Mouse (Mus musculus) limb, embryonic 10.5 days (tissue): Measurements from ENCODE around the gene Irf2. TPM values are rescaled to one million over a fixed set of nuclear protein-coding genes. Genes with fewer than 3 reads are reported as not detected.

Source experiments
- DNase-seq: peaks from one replicate; pipeline ENCODE4 v3.0.0-alpha.2; 2017; ENCODE audit warnings: low spot score
- H3K27ac ChIP-seq: fragments of 300-500 bp; sonication (generic); 2 replicates; pipeline ENCODE4 v1.5.1; 2016; ENCODE audit warnings: mild to moderate bottlenecking
- H3K27me3 ChIP-seq: fragments of 300-500 bp; sonication (generic); 2 replicates; pipeline ENCODE4 v1.6.1; 2016; ENCODE audit warnings: low read depth, mild to moderate bottlenecking; ENCODE audit not compliant: poor library complexity, severe bottlenecking
- H3K36me3 ChIP-seq: fragments of 300-500 bp; sonication (generic); 2 replicates; pipeline ENCODE4 v1.6.1; 2016; ENCODE audit warnings: mild to moderate bottlenecking, moderate library complexity
- H3K4me1 ChIP-seq: fragments of 300-500 bp; sonication (generic); 2 replicates; pipeline ENCODE4 v1.6.1; 2016
- H3K4me3 ChIP-seq: fragments of 300-500 bp; sonication (generic); 2 replicates; pipeline ENCODE4 v1.5.1; 2016; ENCODE audit warnings: mild to moderate bottlenecking, moderate library complexity
- H3K9me3 ChIP-seq: fragments of 300-500 bp; sonication (generic); replicated peaks from 2 replicates; pipeline ENCODE4 v1.6.1; 2016; ENCODE audit warnings: mild to moderate bottlenecking
- WGBS: fragments of 180-500 bp; shearing (Covaris S2); methylation state at CpG from one replicate; pipeline ENCODE4 v1.1.7; 2016; 5-methylcytosine and 5-hydroxymethylcytosine counted together
- polyA plus RNA-seq: library from polyadenylated mRNA; unstranded; fragments of >200 nt; fragmentation: Nextera tagmentation; extraction: Ambion mirVana; gene quantifications from 2 replicates; pipeline ENCODE4 v1.2.1, GENCODE M21; 2016

Gene Irf2
- polyA plus RNA-seq, 1 experiment from 2014 or later = 8.1 TPM

GRCm38 (mm10) chr8:46844974-46845774 lies 105.6 kb downstream of the Irf2 start:
- Histone ChIP-seq H3K9me3 (no peaks in the 10 kb centered on the region), H3K27ac (peak overlapping the region; percentile 30; the same call in 1 of the 2 replicates), H3K27me3 (no peaks in the 10 kb centered on the region), H3K4me3 (no peak overlapping the region), H3K36me3 (peaks cover 32% of the 10 kb centered on the region), H3K4me1 (peaks cover 16% of the 10 kb centered on the region)
- no peak for DNase-seq
- WGBS = 83% methylated on average over 7 of the region's 7 CpGs

GRCm38 (mm10) chr8:46845891-46846290 lies 106.4 kb downstream of the Irf2 start:
- Histone ChIP-seq H3K4me3 (no peak overlapping the region), H3K9me3 (no peaks in the 10 kb centered on the region), H3K27me3 (no peaks in the 10 kb centered on the region), H3K4me1 (peaks cover 19% of the 10 kb centered on the region), H3K36me3 (peaks cover 25% of the 10 kb centered on the region), H3K27ac (peak overlapping the region; percentile 30; the same call in 1 of the 2 replicates)
- WGBS = 76% methylated on average over 9 of the region's 9 CpGs
- DNase-seq = no peak

- H3K9me3 ChIP-seq = no peaks in the 10 kb centered on the region
- peaks cover 25% of the 10 kb centered on the region for H3K36me3 ChIP-seq
- H3K27me3 ChIP-seq = no peaks in the 10 kb centered on the region
- H3K4me3 ChIP-seq = no peak overlapping the region
- H3K4me1 ChIP-seq = peaks cover 19% of the 10 kb centered on the region
- DNase-seq = no peak
- WGBS = 95% methylated on average over 5 of the region's 5 CpGs
- H3K27ac ChIP-seq = no peak overlapping the region
Measured at GRCm38 (mm10) chr8:46846893-46847292, 107.4 kb downstream of the Irf2 start.

DNA sequence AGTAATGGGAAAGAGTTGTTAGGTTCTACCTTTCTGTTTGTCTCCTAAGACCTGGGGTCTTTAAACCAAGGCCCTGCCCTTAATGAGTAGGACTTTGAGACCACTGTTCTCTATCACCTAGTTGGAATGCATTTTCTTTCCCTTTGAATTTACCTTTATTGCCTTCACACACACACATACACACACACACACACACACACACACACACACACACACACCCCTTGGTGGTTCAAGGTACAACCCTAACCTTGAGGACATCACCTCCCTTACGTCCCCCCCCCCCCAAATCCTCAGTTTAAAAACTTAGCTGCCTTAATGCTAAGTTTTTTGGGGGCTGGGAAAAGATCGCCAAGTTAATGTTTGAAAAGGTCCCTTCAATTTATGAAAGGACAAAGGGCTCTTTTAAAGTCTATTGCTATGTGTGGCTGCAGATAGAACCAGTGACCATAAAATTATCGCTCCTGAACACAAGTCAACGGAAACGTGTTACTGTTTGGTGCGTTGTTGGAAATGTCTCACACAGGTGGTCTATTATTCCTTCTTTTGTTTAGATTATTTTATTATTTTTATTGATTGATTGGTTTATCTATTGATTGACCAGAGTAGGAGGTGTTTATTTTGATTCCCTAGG lies 108.6 kb downstream of the Irf2 start:
- no peaks in the 10 kb centered on the region for H3K27me3 ChIP-seq
- peaks cover 22% of the 10 kb centered on the region for H3K4me1 ChIP-seq
- DNase-seq = no peak
- no peak overlapping the region for H3K4me3 ChIP-seq
- no peaks in the 10 kb centered on the region for H3K9me3 ChIP-seq
- H3K27ac ChIP-seq = peak overlapping the region; percentile 46; the same call in 1 of the 2 replicates
- 92% methylated on average over 6 of the region's 6 CpGs for WGBS
- peaks cover 25% of the 10 kb centered on the region for H3K36me3 ChIP-seq

DNA sequence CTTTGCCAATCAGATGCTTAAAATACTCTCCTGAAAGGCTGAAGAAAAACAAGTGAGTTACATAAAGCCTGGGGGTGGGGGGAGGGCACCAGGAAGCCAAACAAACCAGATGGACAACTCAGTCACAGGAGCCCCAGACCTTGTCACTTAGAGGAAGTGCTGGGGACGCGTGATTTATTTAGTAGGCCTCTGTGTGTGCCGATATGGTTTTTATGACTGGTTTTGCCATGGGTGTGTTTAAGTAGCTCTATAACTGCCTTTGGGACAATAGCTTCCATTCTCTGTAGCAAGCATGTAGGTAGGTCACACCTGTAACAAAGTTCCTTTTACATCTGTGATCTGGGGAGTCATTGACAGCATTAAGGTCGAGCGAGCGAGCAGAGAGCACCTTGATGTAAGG lies 109.4 kb downstream of the Irf2 start:
- Histone ChIP-seq H3K4me1 (peaks cover 22% of the 10 kb centered on the region), H3K4me3 (no peak overlapping the region), H3K9me3 (no peaks in the 10 kb centered on the region), H3K36me3 (peaks cover 25% of the 10 kb centered on the region), H3K27me3 (no peaks in the 10 kb centered on the region), H3K27ac (peak overlapping the region; percentile 46; the same call in 1 of the 2 replicates)
- WGBS = 64% methylated on average over 6 of the region's 6 CpGs
- DNase-seq = peak; percentile 34

- WGBS = 42% methylated on average over 2 of the region's 2 CpGs
Measured at GRCm38 (mm10) chr8:46849458-46849857, 109.9 kb downstream of the Irf2 start.

DNA sequence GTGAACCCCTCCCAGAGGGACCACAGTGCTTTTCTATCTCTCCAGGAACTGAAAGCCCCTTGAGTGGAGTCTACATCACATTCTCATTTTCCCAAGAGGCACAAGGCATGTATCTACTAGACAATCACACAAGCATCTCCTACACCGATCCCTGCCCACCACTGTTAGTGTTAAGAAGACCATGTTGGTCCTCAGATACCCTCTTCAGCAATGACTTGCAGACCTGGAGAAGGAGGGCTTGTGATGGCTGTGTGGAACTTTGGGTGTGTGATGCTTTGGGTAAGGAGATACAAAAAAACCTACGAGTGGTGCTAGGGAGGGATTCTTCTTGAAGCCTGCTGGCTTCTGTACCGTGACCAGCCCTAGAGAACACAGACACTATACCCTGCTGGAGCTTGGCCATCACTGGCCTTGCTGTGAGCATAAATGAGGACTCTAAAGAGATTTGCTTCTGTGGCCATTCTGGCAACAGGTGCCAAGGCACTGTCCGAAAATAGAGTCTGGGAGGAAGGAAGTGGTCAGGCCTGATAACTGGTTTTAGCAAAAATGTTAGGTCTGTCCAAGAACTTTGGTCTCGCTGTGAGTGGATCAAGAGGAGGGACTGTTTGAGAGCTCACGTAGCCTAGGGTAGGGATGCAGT lies 110.8 kb downstream of the Irf2 start:
- peaks cover 23% of the 10 kb centered on the region for H3K36me3 ChIP-seq
- no peak for DNase-seq
- peak overlapping the region; percentile 36; the same call in 1 of the 2 replicates for H3K27ac ChIP-seq
- no peaks in the 10 kb centered on the region for H3K9me3 ChIP-seq
- WGBS = 88% methylated on average over 6 of the region's 6 CpGs
- no peak overlapping the region for H3K4me3 ChIP-seq
- peaks cover 22% of the 10 kb centered on the region for H3K4me1 ChIP-seq
- no peaks in the 10 kb centered on the region for H3K27me3 ChIP-seq

More at GRCm38 (mm10) chr8:46849458-46849857, 109.9 kb downstream of the Irf2 start:
- Histone ChIP-seq H3K4me1 (peaks cover 22% of the 10 kb centered on the region), H3K36me3 (peaks cover 25% of the 10 kb centered on the region), H3K27ac (no peak overlapping the region; the same call in 1 of the 2 replicates), H3K4me3 (no peak overlapping the region), H3K9me3 (no peaks in the 10 kb centered on the region), H3K27me3 (no peaks in the 10 kb centered on the region)
- no peak for DNase-seq

GRCm38 (mm10) chr8:46851560-46851959 lies 112.0 kb downstream of the Irf2 start:
- H3K9me3 ChIP-seq = no peaks in the 10 kb centered on the region
- no peak overlapping the region for H3K4me3 ChIP-seq
- no peaks in the 10 kb centered on the region for H3K27me3 ChIP-seq
- WGBS = 59% methylated on average over 4 of the region's 4 CpGs
- peaks cover 22% of the 10 kb centered on the region for H3K4me1 ChIP-seq
- H3K27ac ChIP-seq = no peak overlapping the region
- DNase-seq = no peak
- H3K36me3 ChIP-seq = peaks cover 11% of the 10 kb centered on the region

- H3K9me3 ChIP-seq = no peaks in the 10 kb centered on the region
- H3K27ac ChIP-seq = no peak overlapping the region
- WGBS = 89% methylated on average over 11 of the region's 11 CpGs
- H3K27me3 ChIP-seq = no peaks in the 10 kb centered on the region
- no peak for DNase-seq
- H3K36me3 ChIP-seq = peaks cover 7% of the 10 kb centered on the region
- no peak overlapping the region for H3K4me3 ChIP-seq
- peaks cover 22% of the 10 kb centered on the region for H3K4me1 ChIP-seq
Measured at GRCm38 (mm10) chr8:46852377-46852776, 112.8 kb downstream of the Irf2 start.

DNA sequence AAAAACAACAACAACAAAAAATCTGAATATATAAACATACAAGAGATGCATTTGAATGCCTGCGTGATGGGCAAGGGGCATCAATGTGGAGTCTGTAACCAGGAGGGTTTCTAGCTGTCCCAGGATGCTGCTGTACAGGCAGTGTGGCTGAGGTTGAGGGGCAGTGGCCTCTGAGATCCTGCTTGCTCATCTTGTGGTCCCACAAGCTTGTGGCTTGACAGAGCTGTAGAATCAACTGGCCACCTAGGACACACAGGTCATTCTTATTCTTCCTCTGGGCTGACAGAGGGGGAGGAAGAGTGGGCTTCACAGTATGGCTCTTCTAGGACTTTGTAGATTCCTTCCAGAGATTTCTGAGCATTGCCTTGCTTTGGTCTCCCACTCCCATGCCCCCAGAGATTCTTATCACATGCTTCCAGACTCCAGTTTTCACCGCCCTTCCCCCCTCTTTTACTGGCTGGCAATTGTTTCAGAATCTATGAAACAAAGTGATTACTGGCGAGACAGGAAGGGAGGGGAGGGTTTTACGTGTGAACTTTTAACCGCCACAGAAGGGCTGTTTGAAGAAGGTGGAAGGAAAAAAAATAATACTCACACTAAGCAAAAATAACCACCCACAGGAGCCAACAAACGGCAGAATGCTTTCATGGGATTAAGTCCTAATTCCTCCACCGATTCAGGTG lies 119.8 kb downstream of the Irf2 start:
- 55% methylated on average over 7 of the region's 7 CpGs for WGBS
- Histone ChIP-seq H3K4me1 (peaks cover 15% of the 10 kb centered on the region), H3K9me3 (no peaks in the 10 kb centered on the region), H3K4me3 (no peak overlapping the region), H3K36me3 (no peaks in the 10 kb centered on the region), H3K27me3 (no peaks in the 10 kb centered on the region), H3K27ac (peak overlapping the region; percentile 74)
- no peak for DNase-seq

DNA sequence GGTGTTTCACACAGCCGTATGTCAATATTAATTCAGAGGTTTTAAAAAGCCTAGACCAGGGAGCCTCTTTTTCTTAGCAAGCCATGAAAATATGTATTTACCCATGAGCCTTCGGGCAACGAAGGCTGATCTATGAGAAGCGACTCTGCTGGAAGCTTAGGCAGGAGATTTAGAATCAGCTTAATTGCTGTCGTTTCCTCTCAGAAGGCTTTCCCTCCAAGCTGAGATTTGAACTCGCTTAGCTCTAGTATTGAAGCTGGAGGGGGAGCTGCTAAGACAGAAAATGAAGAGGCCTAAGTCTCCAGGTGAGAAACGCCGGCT lies 120.3 kb downstream of the Irf2 start:
- DNase-seq = no peak
- Histone ChIP-seq H3K4me3 (no peak overlapping the region), H3K36me3 (no peaks in the 10 kb centered on the region), H3K27ac (no peak overlapping the region), H3K9me3 (no peaks in the 10 kb centered on the region), H3K27me3 (no peaks in the 10 kb centered on the region), H3K4me1 (peaks cover 15% of the 10 kb centered on the region)
- WGBS = 79% methylated on average over 8 of the region's 8 CpGs

- no peaks in the 10 kb centered on the region for H3K27me3 ChIP-seq
- H3K36me3 ChIP-seq = no peaks in the 10 kb centered on the region
- 89% methylated on average over 5 of the region's 5 CpGs for WGBS
- H3K4me3 ChIP-seq = no peak overlapping the region
- peaks cover 15% of the 10 kb centered on the region for H3K4me1 ChIP-seq
- H3K9me3 ChIP-seq = no peaks in the 10 kb centered on the region
- no peak overlapping the region for H3K27ac ChIP-seq
- DNase-seq = no peak
Measured at GRCm38 (mm10) chr8:46862508-46862907, 123.0 kb downstream of the Irf2 start.
